Mouse (Mus musculus) kidney, adult 2 months (tissue): ENCODE measurements around the gene Rad51.

ENCODE experiments used
- CTCF ChIP-seq: fragments of 200-500 bp; conservative IDR thresholded peaks from 2 replicates; pipeline ENCODE4 v1.5.1; 2011; ENCODE audit warnings: low read depth, mild to moderate bottlenecking, control low read depth, low read length, moderate library complexity, mixed read lengths; ENCODE audit not compliant: insufficient read depth, insufficient read length
- POLR2A ChIP-seq: fragments of 200-500 bp; IDR thresholded peaks from one replicate; pipeline ENCODE4 v1.6.1; 2011; ENCODE audit warnings: low read depth, low read length, control low read depth

DNA sequence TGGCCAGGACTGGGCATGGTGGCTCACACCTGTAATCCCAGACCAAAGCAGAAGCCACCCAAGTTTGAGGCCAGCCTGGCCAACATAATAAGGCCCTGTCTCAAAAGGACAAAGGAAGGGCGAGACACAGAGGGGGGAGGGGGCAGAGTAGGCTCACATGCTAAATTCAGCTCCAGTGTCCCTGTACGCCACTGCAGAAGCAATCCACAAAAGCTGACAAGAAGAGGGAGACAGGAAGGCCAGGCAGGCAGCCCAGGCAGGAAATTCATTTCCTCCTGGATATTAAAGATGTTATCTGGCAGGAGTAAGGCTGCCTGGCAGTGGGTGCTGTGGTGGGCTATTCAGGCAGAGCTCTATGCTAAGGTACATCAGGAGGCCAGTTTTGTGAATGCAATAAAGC lies 48.7 kb downstream of the Rad51 start:
- no peak for TF ChIP-seq CTCF
- TF ChIP-seq POLR2A: no peak
